Mouse (Mus musculus) testis, adult 2 months (tissue): ENCODE results near the gene Pde4d.

Experiments
- CTCF ChIP-seq: fragments of 200-500 bp; IDR thresholded peaks from 2 replicates; pipeline ENCODE4 v1.5.1; 2012; ENCODE audit warnings: low read depth, mild to moderate bottlenecking, inconsistent platforms, low read length, moderate library complexity; ENCODE audit not compliant: control insufficient read depth, insufficient read depth, insufficient replicate concordance
- POLR2A ChIP-seq: fragments of 200-500 bp; IDR thresholded peaks from 2 replicates; pipeline ENCODE4 v1.6.1; 2012; ENCODE audit warnings: low read depth, mild to moderate bottlenecking, inconsistent platforms, low read length, moderate library complexity; ENCODE audit not compliant: control insufficient read depth

DNA sequence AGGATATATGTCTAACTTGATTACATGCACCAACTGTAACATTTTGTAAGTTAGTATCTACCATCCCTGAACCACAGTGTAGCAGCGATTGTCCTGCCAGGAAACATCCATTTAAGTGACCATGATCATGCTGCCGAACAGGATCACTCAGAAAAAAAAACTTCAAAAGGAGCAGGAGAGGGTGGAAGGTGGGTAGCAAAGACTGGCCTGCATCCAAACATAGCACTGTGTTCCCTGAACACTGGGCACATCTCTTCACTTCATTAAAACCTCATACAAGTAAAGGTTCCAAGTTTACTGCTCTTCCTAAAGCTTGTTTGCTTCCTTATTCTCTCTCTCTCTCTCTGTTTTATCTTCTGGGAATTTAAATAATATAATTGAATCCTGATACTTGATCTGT is 1256.4 kb downstream of the Pde4d start:
- TF ChIP-seq CTCF (no peak), POLR2A (no peak)
